Mouse (Mus musculus) lung, adult 2 months (tissue): ENCODE results near the gene Gm7030.
"Not testable (repeated sequence)": the region's sequence is repeated elsewhere in the genome, so short reads cannot be mapped to it uniquely, and the experiment has no call there.

Experiments
- CTCF ChIP-seq: fragments of 200-500 bp; IDR thresholded peaks from 2 replicates; pipeline ENCODE4 v1.5.1; 2011; ENCODE audit warnings: mild to moderate bottlenecking, low read length, control low read depth; ENCODE audit not compliant: insufficient read depth
- POLR2A ChIP-seq: fragments of 200-500 bp; IDR thresholded peaks from 2 replicates; pipeline ENCODE4 v1.6.1; 2011; ENCODE audit warnings: low read depth, mild to moderate bottlenecking, control low read depth, low read length, borderline replicate concordance; ENCODE audit errors: extremely low read depth

- not testable (repeated sequence) for TF ChIP-seq CTCF, POLR2A
Measured at GRCm38 (mm10) chr17:36081901-36082300, 47.3 kb downstream of the Gm7030 start.
